Mouse (Mus musculus): ENCODE results near the gene Vmn2r117.
"Not testable (repeated sequence)": the region's sequence is repeated elsewhere in the genome, so short reads cannot be mapped to it uniquely, and the experiment has no call there.

Gene Vmn2r117

DNA sequence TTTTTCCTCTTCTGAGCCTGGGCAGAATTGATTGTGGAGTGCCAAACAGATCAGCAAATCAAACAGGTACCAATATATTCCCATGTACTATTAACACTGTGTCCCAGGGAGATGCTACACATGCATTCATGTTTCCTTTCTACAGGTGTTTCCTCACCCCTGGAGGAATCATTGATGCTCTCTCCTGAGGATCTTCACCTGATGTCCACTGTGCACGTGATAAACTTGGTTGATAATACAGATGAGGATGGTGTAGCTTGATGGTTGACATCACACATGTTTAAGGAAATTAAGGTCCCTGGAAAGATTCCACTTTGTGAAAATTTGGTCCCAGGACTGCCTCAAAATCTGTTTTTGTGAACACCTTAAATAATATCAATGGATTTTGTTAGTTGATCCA, at the start of gene Vmn2r117:
TSS of gene Vmn2r117 (minus strand) at position 101 of the 400 bp plus-strand sequence.
- not testable (repeated sequence) for DNase-seq

DNA sequence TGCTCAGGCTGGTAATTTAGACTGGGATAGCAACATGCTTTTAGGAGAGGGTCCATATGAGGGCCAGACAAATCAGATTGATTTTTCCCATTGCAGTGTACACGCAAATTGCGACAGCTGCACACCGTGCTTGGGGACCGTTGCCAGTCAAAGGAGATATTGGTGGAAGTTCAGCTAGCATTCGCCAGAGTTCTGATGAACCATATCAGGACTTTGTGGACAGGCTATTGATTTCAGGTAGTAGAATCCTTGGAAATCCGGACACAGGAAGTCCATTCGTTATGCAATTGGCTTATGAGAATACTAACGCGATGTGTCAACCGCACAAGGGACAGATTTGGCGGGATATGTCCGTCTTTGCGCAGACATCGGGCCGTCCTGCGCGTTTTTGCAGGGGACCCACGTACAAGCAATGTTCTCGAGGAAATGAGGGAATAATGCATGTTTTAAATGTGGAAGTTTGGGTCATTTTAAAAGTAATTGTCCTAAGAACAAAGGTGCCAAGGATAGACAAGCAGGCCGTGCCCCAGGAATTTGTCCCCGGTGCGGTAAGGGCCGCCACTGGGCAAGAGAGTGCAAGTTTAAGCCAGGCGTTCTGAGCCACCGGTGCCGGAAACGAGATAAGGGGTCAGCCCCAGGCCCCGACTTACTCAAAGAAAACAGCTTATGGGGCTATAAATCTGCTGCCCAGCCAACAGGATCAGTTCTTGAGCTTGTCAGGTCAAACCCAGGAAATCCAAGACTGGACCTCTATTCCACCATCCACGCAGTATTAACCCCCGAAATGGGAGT, 43.6 kb upstream of the Vmn2r117 start:
- DNase-seq: not testable (repeated sequence)

DNA sequence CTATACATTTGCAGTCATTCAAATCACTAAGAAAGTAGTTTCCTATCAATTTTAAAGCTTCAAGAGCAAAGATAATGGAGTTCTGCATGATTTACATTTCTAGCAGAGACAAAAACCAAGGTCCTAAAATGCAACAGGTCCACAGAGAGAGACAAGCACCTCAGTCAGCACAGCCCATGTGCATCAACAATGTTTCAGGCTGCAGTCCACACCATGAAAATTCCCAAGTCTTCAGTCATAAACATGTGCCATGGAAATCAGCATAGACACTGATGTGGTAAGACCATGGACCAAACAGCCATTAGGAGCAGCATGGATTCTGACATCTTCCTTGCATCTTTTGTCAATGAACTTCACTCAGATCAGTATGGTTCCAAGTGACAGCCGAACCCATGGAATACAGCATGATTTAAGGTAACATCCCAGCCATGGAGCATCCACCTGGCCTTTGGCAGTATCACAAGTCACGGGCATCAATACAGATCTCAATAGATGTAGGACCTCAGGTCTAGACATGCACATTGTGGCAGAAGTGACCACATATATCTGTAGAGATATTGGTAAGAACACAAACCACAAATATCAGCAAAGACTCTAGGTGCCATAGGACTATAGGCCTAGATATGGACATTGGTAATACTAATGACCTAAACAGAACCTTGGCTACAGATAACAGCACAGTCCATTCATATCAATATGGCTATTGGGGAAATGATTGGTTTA, 39.4 kb upstream of the Vmn2r117 start:
- DNase-seq: no peak

DNA sequence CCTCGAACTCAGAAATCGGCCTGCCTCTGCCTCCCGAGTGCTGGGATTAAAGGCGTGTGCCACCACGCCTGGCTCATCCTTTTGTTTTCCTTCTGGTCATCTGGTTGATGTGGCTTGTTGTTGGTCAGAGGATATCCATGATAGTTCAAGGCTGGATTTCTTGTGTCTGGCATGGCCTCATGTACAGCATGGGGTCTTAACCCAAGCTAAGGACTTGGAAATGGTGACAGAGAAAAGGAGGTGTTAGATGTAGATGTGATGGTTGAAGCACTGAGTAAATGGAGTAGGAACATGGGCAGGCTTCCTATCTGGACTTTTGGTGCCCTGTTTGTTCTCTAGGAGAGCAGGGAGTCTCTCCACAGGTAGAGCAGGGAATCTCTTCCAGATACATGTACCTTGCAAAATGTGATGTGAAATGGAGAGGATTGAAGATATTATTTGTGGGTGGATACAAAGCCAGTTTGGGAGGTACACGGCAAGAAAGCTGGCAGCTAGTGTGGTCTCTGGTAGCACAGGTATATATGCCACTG, 46.3 kb downstream of the Vmn2r117 start:
- no peak for DNase-seq
